8 mouse cellular contexts compared by ENCODE assay signal in genomic region chrX:157598186-157598996, GRCm38 (mm10). TPM values are rescaled to one million over a fixed set of nuclear protein-coding genes. Genes with fewer than 3 reads are reported as not detected.
DNase-seq lines count a peak whose midpoint lies in the region; ATAC-seq and TF ChIP-seq lines count a peak whose summit lies in the region.

Mbtps2 (minus strand) TSS chrX:157598715.

- H3K4me1 ChIP-seq in heart, embryonic 13.5 days = peaks cover 14% of the 10 kb centered on the region
- no peaks in the 10 kb centered on the region for H3K4me1 ChIP-seq in liver, postnatal 0 days (ENCODE audit: insufficient read depth)
- peaks cover 13% of the 10 kb centered on the region for H3K4me1 ChIP-seq in neural tube, embryonic 13.5 days (replicated peaks)

- DNase-seq in B cell, adult 2 months = peak; percentile 72 to 73
- peak; percentile 30 to 35 for DNase-seq in adrenal gland, postnatal 4 days (ENCODE audit: low spot score in 2 of 2)
- DNase-seq in kidney, postnatal 10 days = peak; percentile 81
- peak; percentile 63 for DNase-seq in liver, postnatal 0 days
- DNase-seq in telencephalon, adult 2 months (ENCODE audit: low read depth, low spot score) = peak; percentile 34

- H3K36me3 ChIP-seq in heart, embryonic 13.5 days = no peaks in the 10 kb centered on the region
- no peaks in the 10 kb centered on the region for H3K36me3 ChIP-seq in liver, postnatal 0 days (replicated peaks; ENCODE audit: insufficient read depth, low read length)
- no peaks in the 10 kb centered on the region for H3K36me3 ChIP-seq in neural tube, embryonic 13.5 days

- peak within 1 kb of the TSS; percentile 91 for H3K9ac ChIP-seq in heart, embryonic 13.5 days
- peak within 1 kb of the TSS; percentile 79 for H3K9ac ChIP-seq in liver, postnatal 0 days (replicated peaks)
- H3K9ac ChIP-seq in neural tube, embryonic 13.5 days = peak within 1 kb of the TSS; percentile 84

- no peaks in the 10 kb centered on the region for H3K27me3 ChIP-seq in heart, embryonic 13.5 days (replicated peaks)
- no peaks in the 10 kb centered on the region for H3K27me3 ChIP-seq in liver, postnatal 0 days (ENCODE audit: insufficient read depth, low read length)
- no peaks in the 10 kb centered on the region for H3K27me3 ChIP-seq in neural tube, embryonic 13.5 days

- peak within 1 kb of the TSS; percentile 91 for H3K27ac ChIP-seq in heart, embryonic 13.5 days (replicated peaks)
- peak within 1 kb of the TSS; percentile 90 for H3K27ac ChIP-seq in liver, postnatal 0 days (ENCODE audit: low read depth)
- H3K27ac ChIP-seq in neural tube, embryonic 13.5 days (replicated peaks) = peak within 1 kb of the TSS; percentile 92

- peak within 1 kb of the TSS; percentile 66 for H3K4me2 ChIP-seq in heart, embryonic 13.5 days
- H3K4me2 ChIP-seq in liver, postnatal 0 days (ENCODE audit: low read depth, low read length) = peak within 1 kb of the TSS; percentile 64
- peak within 1 kb of the TSS; percentile 58 for H3K4me2 ChIP-seq in neural tube, embryonic 13.5 days

- 9% methylated on average over 67 of the region's 74 CpGs for WGBS in heart, embryonic 13.5 days
- WGBS in liver, postnatal 0 days (ENCODE audit: insufficient replicate concordance) = 18% methylated on average over 63 of the region's 74 CpGs
- 21% methylated on average over 68 of the region's 74 CpGs for whole genome bisulfite sequencing in neural tube, embryonic 13.5 days

- TF ChIP-seq EP300 in liver, postnatal 0 days (IDR thresholded peaks at IDR 0.05; ENCODE audit: low read depth) = no peak

- ATAC-seq in erythroid progenitor cell, adult 5-6 weeks (replicated peaks; ENCODE audit: low FRiP score, poor library complexity, severe bottlenecking) = peak; percentile 39; the same call in 1 of the 2 replicates
- ATAC-seq in heart, embryonic 13.5 days (ENCODE audit: extremely low read depth, insufficient number of reproducible peaks, low FRiP score, low TSS enrichment) = no peak
- ATAC-seq in liver, postnatal 0 days = peak; percentile 91
- peak; percentile 85 for ATAC-seq in neural tube, embryonic 13.5 days (ENCODE audit: low read depth)

- TF ChIP-seq CTCF in liver, postnatal 0 days (IDR thresholded peaks at IDR 0.05; ENCODE audit: low read depth) = no peak

- H3K9me3 ChIP-seq in heart, embryonic 13.5 days = no peaks in the 10 kb centered on the region
- H3K9me3 ChIP-seq in liver, postnatal 0 days (ENCODE audit: low read length) = no peaks in the 10 kb centered on the region
- no peaks in the 10 kb centered on the region for H3K9me3 ChIP-seq in neural tube, embryonic 13.5 days

- peak within 1 kb of the TSS; percentile 73 for H3K4me3 ChIP-seq in heart, embryonic 13.5 days
- peak within 1 kb of the TSS; percentile 68 for H3K4me3 ChIP-seq in liver, postnatal 0 days (ENCODE audit: low read depth, low read length)
- peak within 1 kb of the TSS; percentile 57 for H3K4me3 ChIP-seq in neural tube, embryonic 13.5 days

RNA-seq across cellular contexts. Expression of gene Mbtps2, which starts in this region (rescaled TPM):
- total RNA-seq in adrenal gland, postnatal 4 days (2021) = 10 to 100 TPM; 29.5 to 35.1 TPM
- 0.42 and 2.2 TPM in 2 replicates for total RNA-seq in erythroid progenitor cell, adult 5-6 weeks (2015; ENCODE audit: low replicate concordance)
- total RNA-seq in erythroid progenitor cell, adult 5-6 weeks (2017; ENCODE audit: low replicate concordance) = 0.23 and 1.3 TPM in 2 replicates
- polyA plus RNA-seq in heart, embryonic 13.5 days (2015; fragmentation: Nextera tagmentation; extraction: Ambion mirVana) = 15.0 and 16.8 TPM in 2 replicates
- 3.7 and 4.5 TPM in 2 replicates for polyA plus RNA-seq in liver, postnatal 0 days (2015; fragmentation: Nextera tagmentation; extraction: Ambion mirVana)
- polyA plus RNA-seq in neural tube, embryonic 13.5 days (2015; fragmentation: Nextera tagmentation; extraction: Ambion mirVana) = 32.1 and 36.6 TPM in 2 replicates

Comparison
In these comparisons a context has a peak if more than half of its experiments do, and no peak if none do; other contexts are left out.
1. RNA of gene Mbtps2 (total RNA-seq): 29.5 to 35.1 TPM in adrenal gland, postnatal 4 days; 0.23 to 2.2 TPM in erythroid progenitor cell, adult 5-6 weeks; every median in the first group is over 4 times any median in the second.
2. Peak in every context shown above with its lines, with median percentiles within 50 percentile points of each other: DNase-seq, H3K27ac ChIP-seq, H3K4me2 ChIP-seq, H3K4me3 ChIP-seq and H3K9ac ChIP-seq.